Mouse (Mus musculus) R1 (cell line): ENCODE measurements around the gene Atp1a3.

ENCODE experiments used
- DNase-seq: peaks from one replicate; pipeline ENCODE4 v3.0.0-alpha.2; 2018; ENCODE audit warnings: low read depth, low spot score

Gene Atp1a3

DNA sequence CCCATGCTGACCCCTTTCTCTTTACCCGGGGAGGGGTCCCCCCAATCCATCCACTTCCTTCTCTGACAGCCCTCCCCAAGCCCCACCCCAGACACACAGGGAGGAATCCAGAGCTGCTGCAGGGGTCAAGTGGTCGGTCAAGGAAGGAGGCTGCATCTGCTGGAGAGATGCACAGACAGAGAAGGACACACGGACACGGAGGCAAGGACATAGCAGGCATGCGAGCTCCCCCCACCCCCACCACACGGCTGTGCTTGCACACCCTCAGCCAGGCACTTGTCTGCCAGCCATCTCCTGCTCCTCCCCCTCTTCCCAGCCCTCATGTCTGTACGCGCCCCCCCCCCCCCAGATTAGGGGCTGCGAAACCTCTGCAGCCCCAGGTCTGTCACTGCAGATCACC, 952 bp downstream of the Atp1a3 start:
- no peak for DNase-seq

DNA sequence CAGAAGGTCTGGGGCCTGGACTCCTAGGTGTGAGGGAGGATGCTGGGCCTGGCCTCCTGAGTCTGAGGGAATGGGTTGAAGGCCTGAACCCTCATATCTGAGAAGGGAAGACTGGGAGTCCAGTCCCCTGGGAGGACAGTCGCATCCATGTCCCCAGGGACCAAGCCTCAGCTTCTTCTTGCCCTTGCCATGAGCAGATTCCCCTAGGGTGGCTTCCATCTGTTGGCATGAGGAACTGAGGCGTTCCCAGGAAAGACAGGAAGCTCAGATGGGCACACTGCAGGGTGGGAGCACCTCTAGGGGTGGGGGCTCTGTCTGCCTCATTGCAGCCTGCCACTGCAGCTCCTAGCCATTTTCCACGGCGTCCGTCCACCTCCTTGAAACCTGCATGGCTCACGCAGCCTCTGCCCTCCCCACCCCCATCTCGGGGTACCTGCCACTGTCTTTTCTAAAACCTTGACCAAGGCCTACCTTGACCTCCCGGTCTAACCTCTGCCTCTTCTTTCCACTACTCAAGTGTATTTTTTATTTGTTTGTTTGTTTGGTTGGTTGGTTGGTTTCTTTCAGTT, 1.9 kb downstream of the Atp1a3 start:
- no peak for DNase-seq

- no peak for DNase-seq
Measured at GRCm38 (mm10) chr7:25003291-25003690, 2.5 kb downstream of the Atp1a3 start.

- DNase-seq = no peak
Measured at GRCm38 (mm10) chr7:25000711-25001110, 5.0 kb downstream of the Atp1a3 start.

DNA sequence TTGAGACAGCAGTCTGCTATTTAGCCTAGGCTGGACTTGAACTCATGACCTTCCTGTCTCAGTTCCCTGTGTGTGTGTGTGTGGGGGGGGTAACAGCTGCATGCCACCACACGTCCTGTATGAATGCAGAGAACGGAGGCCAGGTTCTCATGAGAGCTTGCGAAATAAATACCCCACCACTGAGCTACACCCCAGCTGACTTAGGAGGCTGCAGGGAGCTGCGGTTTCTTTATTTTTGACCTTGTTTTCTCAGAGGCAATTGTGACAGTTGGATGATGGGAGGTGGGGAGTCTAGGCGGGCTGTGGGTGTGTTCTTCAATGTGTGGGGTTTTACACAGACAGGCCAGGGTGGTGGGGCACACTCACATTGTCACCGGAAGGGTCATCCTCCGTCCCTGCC, 5.5 kb downstream of the Atp1a3 start:
- DNase-seq = no peak

DNA sequence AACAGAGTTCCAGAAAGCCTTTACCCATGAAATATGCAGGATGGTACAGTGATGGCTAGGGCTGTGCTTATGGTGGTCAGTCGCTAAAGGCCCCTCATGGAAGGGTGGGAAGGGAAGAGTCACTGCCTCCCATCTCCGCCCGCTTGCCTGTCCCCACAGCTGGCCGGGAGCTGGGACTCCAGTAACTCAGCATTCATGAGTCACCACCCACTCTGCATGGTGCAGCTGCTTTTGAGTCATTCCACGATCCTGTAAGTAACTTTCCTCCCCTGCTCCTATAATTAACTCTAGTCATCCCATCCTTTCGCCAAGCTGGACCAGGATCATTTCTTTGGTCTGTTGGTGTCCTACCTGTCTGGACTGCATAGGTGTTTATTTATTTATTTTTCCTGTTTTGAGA, 12.7 kb downstream of the Atp1a3 start:
- DNase-seq = no peak

GRCm38 (mm10) chr7:24990478-24990877, 15.3 kb downstream of the Atp1a3 start:
- no peak for DNase-seq

DNA sequence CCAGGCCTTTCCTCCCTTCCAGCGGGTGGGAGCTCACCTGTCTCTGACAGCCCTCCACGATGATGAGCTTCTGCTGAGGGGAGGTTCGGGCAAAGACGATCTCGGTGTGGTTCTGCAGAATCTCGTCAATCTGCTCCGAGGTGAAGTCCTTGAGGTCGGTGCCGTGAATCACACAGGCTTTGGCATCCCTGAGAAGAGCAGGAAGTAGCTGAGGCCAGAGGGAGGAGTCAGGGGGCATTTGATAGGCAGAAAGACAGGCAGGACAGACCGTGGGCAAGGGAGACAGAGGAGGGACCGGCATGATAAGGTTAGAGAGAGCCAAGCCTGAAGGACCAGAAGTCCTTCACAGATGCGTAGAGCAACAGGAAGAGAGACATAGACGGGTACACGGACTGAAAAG, 17.8 kb downstream of the Atp1a3 start:
- DNase-seq = no peak

- DNase-seq = peak; percentile 62
Measured at GRCm38 (mm10) chr7:24985799-24986198, 20.0 kb downstream of the Atp1a3 start.

DNA sequence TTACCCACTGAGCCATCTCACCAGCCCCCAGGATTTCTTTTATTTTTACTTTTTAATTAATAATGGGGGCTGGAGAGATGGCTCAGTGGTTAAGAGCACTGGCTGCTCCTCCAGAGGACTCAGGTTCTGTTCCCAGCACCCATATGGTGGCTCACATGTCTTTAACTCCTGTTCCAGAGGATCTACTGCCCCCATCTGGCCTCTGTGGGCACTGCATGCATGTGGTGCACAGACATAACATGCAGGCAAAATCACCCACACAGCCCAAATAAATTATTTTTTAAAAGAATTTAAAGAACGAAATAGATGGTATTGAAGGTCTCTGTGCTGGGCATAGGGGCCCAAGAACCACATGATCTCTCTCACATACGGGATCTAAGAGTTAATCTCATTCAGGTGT, 21.5 kb downstream of the Atp1a3 start:
- peak; percentile 66 for DNase-seq

DNA sequence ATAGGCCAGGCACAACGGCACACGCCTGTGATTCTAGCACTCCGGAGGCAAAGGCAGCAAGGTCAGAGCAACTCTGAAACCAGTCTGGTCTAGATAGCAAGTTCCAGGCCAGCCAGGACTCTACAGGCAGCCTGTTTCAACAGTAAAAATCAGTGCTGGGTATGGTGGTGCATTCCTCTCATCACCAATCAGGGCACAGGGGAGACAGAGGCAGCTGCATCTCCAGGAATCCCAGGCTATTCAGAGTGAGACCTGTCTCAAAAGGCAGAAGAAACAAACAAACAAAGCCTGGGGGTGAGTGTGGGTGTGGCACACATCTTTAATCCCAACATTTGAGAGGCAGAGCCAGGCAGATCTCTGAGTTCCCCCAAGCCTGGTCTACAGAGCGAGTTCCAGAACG, 22.4 kb downstream of the Atp1a3 start:
- DNase-seq = peak; percentile 68

DNA sequence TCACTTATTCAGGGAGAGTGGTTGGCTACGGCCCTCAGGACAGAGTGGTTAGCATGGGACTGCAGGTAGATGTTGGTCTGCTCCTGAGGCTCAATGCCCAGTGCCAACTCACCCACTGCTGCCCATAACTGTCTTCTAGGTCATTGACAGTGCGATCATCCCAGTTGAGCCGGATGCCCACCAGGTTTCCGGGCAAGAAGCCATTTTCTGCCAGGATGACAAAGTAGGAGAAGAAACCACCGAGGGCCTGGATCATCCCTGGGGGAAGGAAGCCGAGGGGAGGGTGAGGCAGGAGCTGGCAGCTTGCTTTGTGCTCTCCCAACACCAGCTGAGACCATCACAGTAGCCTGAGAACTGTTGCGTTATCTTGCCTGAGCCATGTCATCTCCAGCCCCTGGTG, 25.3 kb downstream of the Atp1a3 start:
- no peak for DNase-seq

GRCm38 (mm10) chr7:24978781-24979180, 27.0 kb downstream of the Atp1a3 start:
- DNase-seq = no peak

DNA sequence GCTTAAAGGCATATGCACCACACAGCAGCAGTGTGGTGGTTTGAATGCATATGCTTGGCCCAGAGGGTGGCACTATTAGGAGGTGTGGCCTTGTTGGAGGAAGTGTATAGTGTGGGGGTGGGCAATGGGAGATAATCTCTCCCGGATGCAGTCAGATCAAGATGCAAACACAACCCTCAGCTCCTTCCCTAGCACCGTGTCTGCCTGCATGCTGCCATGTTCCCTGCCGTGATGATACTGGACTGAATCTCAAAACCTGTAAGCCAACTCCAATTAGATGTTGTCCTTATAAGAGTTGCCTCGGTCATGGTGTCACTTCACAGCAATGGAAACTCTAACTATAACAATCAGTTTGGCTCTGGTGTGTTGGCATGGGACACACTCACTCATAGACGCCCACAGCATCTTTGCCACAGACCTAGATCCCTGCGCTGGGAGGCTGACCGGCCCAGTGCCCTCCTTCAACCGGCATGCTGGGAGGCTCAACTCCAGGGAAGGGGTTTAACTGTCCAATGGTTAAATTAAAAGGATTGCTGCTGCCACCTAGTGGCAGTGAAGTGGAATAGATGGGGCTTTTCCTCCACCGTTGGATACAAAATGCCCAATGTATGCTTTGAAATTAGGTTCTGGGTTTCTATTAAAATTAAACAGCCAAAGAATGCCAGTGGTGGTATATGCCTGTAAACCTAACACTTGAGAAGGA, 30.7 kb downstream of the Atp1a3 start:
- peak; percentile 72 for DNase-seq

- DNase-seq = no peak
Measured at GRCm38 (mm10) chr7:24973902-24974301, 31.9 kb downstream of the Atp1a3 start.

DNA sequence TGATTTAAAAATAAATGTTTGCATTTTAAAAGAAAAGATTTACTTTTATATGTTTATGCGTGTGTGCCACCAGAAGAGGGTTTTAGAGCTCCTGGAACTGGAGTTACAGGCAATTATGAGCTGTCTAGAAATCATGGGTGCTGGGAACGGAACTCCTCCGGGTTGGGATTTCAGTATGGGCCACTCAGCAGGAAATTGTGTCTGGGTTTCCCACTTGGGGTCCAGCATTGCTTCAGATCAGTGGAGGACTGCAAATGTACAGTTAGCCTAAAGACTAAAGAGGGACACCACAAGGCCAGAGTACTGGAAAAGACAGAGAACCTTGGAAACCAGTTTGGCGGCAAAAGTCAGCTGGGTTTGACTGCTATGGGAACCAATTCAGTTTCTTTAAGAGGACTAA, 32.5 kb downstream of the Atp1a3 start:
- no peak for DNase-seq

DNA sequence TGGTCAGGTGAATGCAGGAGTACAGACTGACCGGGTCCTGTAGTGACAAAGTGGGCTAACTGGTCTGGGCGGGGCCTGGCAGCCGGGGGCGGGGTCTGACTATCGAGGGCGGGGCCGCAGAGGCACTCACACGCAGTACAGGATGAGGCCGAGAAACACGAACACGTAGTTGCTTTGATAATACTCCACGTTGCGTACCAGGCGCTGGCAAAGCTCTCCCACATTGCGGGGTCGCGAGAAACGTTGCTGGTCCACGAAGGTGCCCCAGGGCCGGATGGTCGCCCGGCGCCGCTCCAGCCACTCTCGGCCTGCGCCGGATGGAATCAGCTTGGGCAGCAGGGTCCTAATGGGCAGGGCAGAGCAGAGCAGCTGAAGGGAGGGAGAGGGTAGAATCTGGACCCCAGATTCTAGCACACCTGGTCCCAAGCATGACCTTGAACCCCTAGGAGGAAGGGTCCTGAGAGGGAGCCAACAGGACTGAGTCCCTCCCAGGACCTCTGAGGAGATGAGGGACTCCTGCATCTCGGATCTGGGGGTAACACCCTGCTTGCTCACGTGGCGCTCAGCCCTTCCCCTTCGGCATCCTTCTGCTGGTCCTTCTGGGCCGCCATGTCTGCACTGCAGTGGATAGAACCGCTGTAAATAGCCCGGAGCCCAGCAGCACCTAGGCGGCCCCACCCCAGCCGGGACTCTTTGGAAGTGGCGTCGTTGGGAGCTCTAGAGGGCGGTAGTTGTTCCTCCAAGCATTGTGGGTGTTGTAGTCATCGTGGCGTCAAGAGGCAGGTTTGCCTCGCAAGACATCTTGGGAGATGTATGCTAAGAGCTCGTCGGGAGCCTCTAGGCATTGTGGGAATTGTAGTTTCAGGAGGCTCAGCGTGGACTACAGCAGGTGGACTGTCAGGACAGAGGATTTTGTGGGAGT, 33.5 kb downstream of the Atp1a3 start, which contains the start of gene Rabac1:
TSS of gene Rabac1 (minus strand) at position 783 of the 922 bp plus-strand sequence.
- peak; percentile 99 for DNase-seq

DNA sequence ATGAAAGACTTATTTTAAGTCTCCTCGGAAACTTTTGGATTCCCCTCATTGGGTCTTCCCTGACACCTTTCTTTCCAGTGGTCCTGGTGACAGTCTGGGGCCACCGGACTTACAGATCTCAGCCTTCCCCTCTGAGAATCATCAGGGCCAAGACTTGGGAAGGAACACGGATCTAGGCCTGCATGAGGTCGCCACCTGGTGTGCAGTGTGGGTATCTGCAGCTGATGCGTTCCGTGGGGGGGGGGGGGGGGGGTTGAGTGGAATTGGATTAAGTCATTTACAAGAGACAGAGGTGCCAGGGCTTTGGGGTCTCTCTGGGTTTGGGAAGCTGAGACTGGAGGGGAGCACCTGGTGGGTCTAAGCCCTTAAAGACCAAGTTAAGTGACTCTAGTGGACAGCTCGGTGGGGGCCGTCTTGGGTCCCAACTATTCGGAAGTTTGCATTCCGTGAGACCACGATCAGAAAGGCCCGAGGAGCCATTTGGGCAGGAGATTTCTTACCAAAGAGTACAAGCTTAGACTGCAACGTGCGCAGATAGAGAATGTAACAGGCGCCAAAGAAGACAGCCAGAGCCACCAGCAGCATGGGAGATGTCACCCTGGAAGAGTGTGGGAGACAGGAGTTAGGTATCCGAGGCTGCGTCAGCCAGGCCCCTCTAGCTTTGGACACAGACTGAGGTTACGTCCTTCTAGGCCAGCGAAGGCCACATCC, 34.3 kb downstream of the Atp1a3 start:
- DNase-seq = peak; percentile 67

GRCm38 (mm10) chr7:24970341-24970740, 35.4 kb downstream of the Atp1a3 start:
- no peak for DNase-seq

DNA sequence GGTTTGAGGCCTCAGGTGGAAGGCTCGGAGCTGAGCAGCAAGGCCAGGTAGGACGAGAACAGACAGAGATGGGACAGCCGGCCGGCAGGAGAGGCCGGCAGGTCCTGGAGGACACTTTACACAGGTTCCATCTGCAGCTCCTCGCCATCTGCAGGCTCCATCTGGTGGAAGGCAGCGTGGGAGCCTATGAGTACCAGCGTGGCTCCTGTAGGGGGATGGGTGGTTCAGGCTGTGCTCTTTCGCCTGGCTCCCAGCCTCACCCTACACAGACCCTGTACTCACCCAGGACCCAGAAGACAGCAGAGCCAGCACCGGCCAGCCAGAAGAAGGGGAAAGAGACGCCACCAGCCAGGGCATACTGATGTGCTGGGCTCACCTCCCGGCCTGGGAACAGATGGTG, 36.0 kb downstream of the Atp1a3 start:
- no peak for DNase-seq

DNA sequence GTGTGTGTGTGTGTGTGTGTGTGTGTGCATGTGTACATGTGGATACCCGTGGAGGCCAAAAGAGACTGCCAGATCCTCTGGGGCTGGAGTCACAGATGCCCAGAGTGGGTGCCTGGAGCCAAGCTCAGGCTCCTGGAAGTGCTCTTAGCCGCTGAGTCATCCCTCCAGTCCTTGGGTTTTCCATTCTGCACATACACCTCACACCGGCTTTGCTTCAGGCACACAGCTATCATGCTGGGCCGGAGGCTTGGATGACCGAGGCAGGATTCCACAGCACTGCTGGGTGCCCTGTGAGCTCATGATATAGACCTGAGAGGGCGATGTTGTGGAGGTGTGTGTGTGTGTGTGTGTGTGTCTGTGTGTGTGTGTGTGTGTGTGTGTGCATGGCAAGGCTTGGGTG, 37.3 kb downstream of the Atp1a3 start:
- DNase-seq = no peak

DNA sequence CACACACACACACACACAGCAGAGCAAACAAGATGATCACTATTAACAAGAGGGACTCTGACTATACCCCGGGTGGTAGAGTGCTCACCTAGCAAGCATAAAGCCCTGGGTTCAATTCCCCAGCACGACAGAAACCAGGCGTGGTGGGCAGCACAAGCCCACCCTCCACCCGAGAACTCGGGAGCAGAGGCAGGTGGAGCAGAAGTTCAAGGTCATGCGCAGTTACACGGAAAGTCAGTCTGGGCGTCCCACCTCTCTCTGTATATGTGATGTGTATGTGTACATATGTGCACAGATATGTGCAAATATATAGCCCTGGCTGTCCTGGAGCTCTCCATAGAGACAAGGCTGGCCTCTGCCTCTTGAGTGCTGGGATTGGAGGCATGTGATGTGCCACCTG, 37.8 kb downstream of the Atp1a3 start:
- DNase-seq = no peak
